Mouse (Mus musculus): ENCODE data around the gene Pdgfra. TPM values are rescaled to one million over a fixed set of nuclear protein-coding genes. Genes with fewer than 3 reads are reported as not detected.

Gene Pdgfra
- polyA plus RNA-seq, 1 experiment from 2014 or later = 124 TPM

- Histone ChIP-seq H3K27me3 (ENCODE audit: control insufficient read depth, insufficient read depth, low read length) (no peaks in the 10 kb centered on the region), H3K36me3 (ENCODE audit: control insufficient read depth, insufficient read depth, low read length) (no peaks in the 10 kb centered on the region), H3K4me3 (ENCODE audit: low read depth, low read length) (peak overlapping the region; percentile 89), H3K4me2 (ENCODE audit: low read depth, severe bottlenecking) (peak overlapping the region; percentile 51), H3K9me3 (ENCODE audit: control insufficient read depth, low read length) (no peaks in the 10 kb centered on the region), H3K27ac (replicated peaks; ENCODE audit: low read depth, low read length) (peak overlapping the region; percentile 99), H3K4me1 (ENCODE audit: control insufficient read depth, insufficient read depth, low read length) (peaks cover 18% of the 10 kb centered on the region), H3K9ac (ENCODE audit: low read length) (peak overlapping the region; percentile 97)
- ATAC-seq (ENCODE audit: insufficient number of reproducible peaks, low FRiP score, low TSS enrichment, low read depth) = no peak
- under 1% methylated on average over 72 of the region's 72 CpGs for WGBS
- DNase-seq (ENCODE audit: low spot score) = peak; percentile 87
Observed at GRCm38 (mm10) chr5:75152791-75153625, 916 bp downstream of the Pdgfra start.

- Histone ChIP-seq H3K27me3 (ENCODE audit: control insufficient read depth, insufficient read depth, low read length) (no peaks in the 10 kb centered on the region), H3K4me3 (ENCODE audit: low read depth, low read length) (peak overlapping the region; percentile 89), H3K4me1 (ENCODE audit: control insufficient read depth, insufficient read depth, low read length) (peaks cover 20% of the 10 kb centered on the region)
Observed at GRCm38 (mm10) chr5:75153626-75153960, 1.5 kb downstream of the Pdgfra start.

GRCm38 (mm10) chr5:75153961-75154620 is 2.0 kb downstream of the Pdgfra start:
- Histone ChIP-seq H3K27me3 (ENCODE audit: control insufficient read depth, insufficient read depth, low read length) (no peaks in the 10 kb centered on the region), H3K9ac (ENCODE audit: low read length) (peak overlapping the region; percentile 97), H3K4me3 (ENCODE audit: low read depth, low read length) (peak overlapping the region; percentile 89), H3K36me3 (ENCODE audit: control insufficient read depth, insufficient read depth, low read length) (no peaks in the 10 kb centered on the region), H3K9me3 (ENCODE audit: control insufficient read depth, low read length) (no peaks in the 10 kb centered on the region), H3K4me1 (ENCODE audit: control insufficient read depth, insufficient read depth, low read length) (peaks cover 21% of the 10 kb centered on the region), H3K27ac (replicated peaks; ENCODE audit: low read depth, low read length) (peak overlapping the region; percentile 99), H3K4me2 (ENCODE audit: low read depth, severe bottlenecking) (peak overlapping the region; percentile 51)
- WGBS = under 1% methylated on average over 27 of the region's 27 CpGs
- ATAC-seq (ENCODE audit: insufficient number of reproducible peaks, low FRiP score, low TSS enrichment, low read depth) = no peak
- peak; percentile 67 for DNase-seq (ENCODE audit: low spot score)

More at GRCm38 (mm10) chr5:75153626-75153960, 1.5 kb downstream of the Pdgfra start:
- no peaks in the 10 kb centered on the region for H3K9me3 ChIP-seq (ENCODE audit: control insufficient read depth, low read length)
- H3K27ac ChIP-seq (replicated peaks; ENCODE audit: low read depth, low read length) = peak overlapping the region; percentile 99
- no peaks in the 10 kb centered on the region for H3K36me3 ChIP-seq (ENCODE audit: control insufficient read depth, insufficient read depth, low read length)
- peak overlapping the region; percentile 97 for H3K9ac ChIP-seq (ENCODE audit: low read length)
- H3K4me2 ChIP-seq (ENCODE audit: low read depth, severe bottlenecking) = peak overlapping the region; percentile 51
- 0% methylated on average over 13 of the region's 13 CpGs for WGBS
- no peak for ATAC-seq (ENCODE audit: insufficient number of reproducible peaks, low FRiP score, low TSS enrichment, low read depth)
- no peak for DNase-seq (ENCODE audit: low spot score)

- H3K4me2 ChIP-seq (ENCODE audit: low read depth, severe bottlenecking) = peak overlapping the region; percentile 51
- ATAC-seq (ENCODE audit: insufficient number of reproducible peaks, low FRiP score, low TSS enrichment, low read depth) (peak; percentile 3; the same call in 1 of the 2 replicates), DNase-seq (ENCODE audit: low spot score) (peak; percentile 86)
- H3K4me1 ChIP-seq (ENCODE audit: control insufficient read depth, insufficient read depth, low read length) = peaks cover 20% of the 10 kb centered on the region
- 0% methylated on average over 21 of the region's 21 CpGs for WGBS
- no peaks in the 10 kb centered on the region for H3K9me3 ChIP-seq (ENCODE audit: control insufficient read depth, low read length)
- H3K27me3 ChIP-seq (ENCODE audit: control insufficient read depth, insufficient read depth, low read length) = no peaks in the 10 kb centered on the region
- H3K36me3 ChIP-seq (ENCODE audit: control insufficient read depth, insufficient read depth, low read length) = no peaks in the 10 kb centered on the region
- peak overlapping the region; percentile 99 for H3K27ac ChIP-seq (replicated peaks; ENCODE audit: low read depth, low read length)
- H3K4me3 ChIP-seq (ENCODE audit: low read depth, low read length) = peak overlapping the region; percentile 89
- peak overlapping the region; percentile 97 for H3K9ac ChIP-seq (ENCODE audit: low read length)
Observed at GRCm38 (mm10) chr5:75154621-75155235, 2.6 kb downstream of the Pdgfra start.

- Histone ChIP-seq H3K36me3 (ENCODE audit: control insufficient read depth, insufficient read depth, low read length) (no peaks in the 10 kb centered on the region), H3K9me3 (ENCODE audit: control insufficient read depth, low read length) (no peaks in the 10 kb centered on the region), H3K27ac (replicated peaks; ENCODE audit: low read depth, low read length) (peak overlapping the region; percentile 99), H3K4me2 (ENCODE audit: low read depth, severe bottlenecking) (peak overlapping the region; percentile 63), H3K4me1 (ENCODE audit: control insufficient read depth, insufficient read depth, low read length) (peaks cover 17% of the 10 kb centered on the region), H3K4me3 (ENCODE audit: low read depth, low read length) (peak overlapping the region; percentile 89), H3K27me3 (ENCODE audit: control insufficient read depth, insufficient read depth, low read length) (no peaks in the 10 kb centered on the region), H3K9ac (ENCODE audit: low read length) (peak overlapping the region; percentile 97)
- no peak for ATAC-seq (ENCODE audit: insufficient number of reproducible peaks, low FRiP score, low TSS enrichment, low read depth)
- 0% methylated on average over 8 of the region's 9 CpGs for WGBS
- no peak for DNase-seq (ENCODE audit: low spot score)
Observed at GRCm38 (mm10) chr5:75155281-75155680, 3.2 kb downstream of the Pdgfra start.

- ATAC-seq (ENCODE audit: insufficient number of reproducible peaks, low FRiP score, low TSS enrichment, low read depth) (peak; percentile 61), DNase-seq (ENCODE audit: low spot score) (peak; percentile 94)
- H3K4me1 ChIP-seq (ENCODE audit: control insufficient read depth, insufficient read depth, low read length) = peaks cover 20% of the 10 kb centered on the region
- under 1% methylated on average over 52 of the region's 52 CpGs for WGBS
- H3K27ac ChIP-seq (replicated peaks; ENCODE audit: low read depth, low read length) = peak overlapping the region; percentile 99
- H3K9me3 ChIP-seq (ENCODE audit: control insufficient read depth, low read length) = no peaks in the 10 kb centered on the region
- no peaks in the 10 kb centered on the region for H3K27me3 ChIP-seq (ENCODE audit: control insufficient read depth, insufficient read depth, low read length)
- H3K4me2 ChIP-seq (ENCODE audit: low read depth, severe bottlenecking) = peak overlapping the region; percentile 63
- H3K36me3 ChIP-seq (ENCODE audit: control insufficient read depth, insufficient read depth, low read length) = no peaks in the 10 kb centered on the region
- peak overlapping the region; percentile 89 for H3K4me3 ChIP-seq (ENCODE audit: low read depth, low read length)
- H3K9ac ChIP-seq (ENCODE audit: low read length) = peak overlapping the region; percentile 87
Observed at GRCm38 (mm10) chr5:75155741-75156553, 3.9 kb downstream of the Pdgfra start.

- ATAC-seq (ENCODE audit: insufficient number of reproducible peaks, low FRiP score, low TSS enrichment, low read depth) (peak; percentile 4; the same call in 1 of the 2 replicates), DNase-seq (ENCODE audit: low spot score) (peak; percentile 80)
- no peaks in the 10 kb centered on the region for H3K9me3 ChIP-seq (ENCODE audit: control insufficient read depth, low read length)
- no peaks in the 10 kb centered on the region for H3K36me3 ChIP-seq (ENCODE audit: control insufficient read depth, insufficient read depth, low read length)
- peaks cover 22% of the 10 kb centered on the region for H3K4me1 ChIP-seq (ENCODE audit: control insufficient read depth, insufficient read depth, low read length)
- peak overlapping the region; percentile 63 for H3K4me2 ChIP-seq (ENCODE audit: low read depth, severe bottlenecking)
- H3K4me3 ChIP-seq (ENCODE audit: low read depth, low read length) = peak overlapping the region; percentile 89
- peak overlapping the region; percentile 99 for H3K27ac ChIP-seq (replicated peaks; ENCODE audit: low read depth, low read length)
- WGBS = 0% methylated on average over 21 of the region's 21 CpGs
- H3K27me3 ChIP-seq (ENCODE audit: control insufficient read depth, insufficient read depth, low read length) = no peaks in the 10 kb centered on the region
- peak overlapping the region; percentile 87 for H3K9ac ChIP-seq (ENCODE audit: low read length)
Observed at GRCm38 (mm10) chr5:75156554-75157036, 4.5 kb downstream of the Pdgfra start.
